Mouse (Mus musculus) E14TG2a.4 (cell line): ENCODE results near the gene Npffr2.

Source experiments
- H3K27me3 ChIP-seq: 2 replicates; pipeline ENCODE4 v1.6.1; 2014; ENCODE audit warnings: low read length, control low read depth; ENCODE audit not compliant: insufficient read depth
- H3K36me3 ChIP-seq: 2 replicates; pipeline ENCODE4 v1.6.1; 2014; ENCODE audit warnings: low read length, control low read depth; ENCODE audit not compliant: insufficient read depth
- H3K4me1 ChIP-seq: replicated peaks from 2 replicates; pipeline ENCODE4 v1.6.1; 2014; ENCODE audit warnings: low read depth, low read length, control low read depth
- H3K4me3 ChIP-seq: replicated peaks from 2 replicates; pipeline ENCODE4 v1.5.1; 2014; ENCODE audit warnings: mild to moderate bottlenecking, low read length
- H3K9me3 ChIP-seq: 2 replicates; pipeline ENCODE4 v1.6.1; 2014; ENCODE audit warnings: low read length, control low read depth
- CTCF ChIP-seq: conservative IDR thresholded peaks from 2 replicates; pipeline ENCODE4 v1.5.1; 2014; ENCODE audit warnings: low read length
- NANOG ChIP-seq: IDR thresholded peaks from 2 replicates; pipeline ENCODE4 v1.6.1; 2014; ENCODE audit warnings: borderline replicate concordance, low read length, mixed read lengths
- POU5F1 ChIP-seq: IDR thresholded peaks from 2 replicates; pipeline ENCODE4 v1.6.1; 2014; ENCODE audit warnings: low read length, borderline replicate concordance

Gene Npffr2

GRCm38 (mm10) chr5:89526878-89527578, at the start of gene Npffr2:
Gene Npffr2 (plus strand): TSS chr5:89527429.
- Histone ChIP-seq H3K4me1 (peaks cover 13% of the 10 kb centered on the region; the same call in 1 of the 2 replicates), H3K36me3 (no peaks in the 10 kb centered on the region), H3K9me3 (no peaks in the 10 kb centered on the region), H3K27me3 (peaks cover 25% of the 10 kb centered on the region), H3K4me3 (peak within 1 kb of the TSS; percentile 71)
- TF ChIP-seq CTCF (no peak), POU5F1 (no peak), NANOG (no peak)

GRCm38 (mm10) chr5:89492560-89492959, 34.7 kb upstream of the Npffr2 start:
- Histone ChIP-seq H3K9me3 (no peaks in the 10 kb centered on the region), H3K4me1 (no peaks in the 10 kb centered on the region), H3K4me3 (no peak overlapping the region), H3K36me3 (no peaks in the 10 kb centered on the region), H3K27me3 (no peaks in the 10 kb centered on the region)
- TF ChIP-seq POU5F1 (no peak), NANOG (no peak), CTCF (no peak)

GRCm38 (mm10) chr5:89500182-89500581, 27.0 kb upstream of the Npffr2 start:
- no peak overlapping the region for H3K4me3 ChIP-seq
- no peaks in the 10 kb centered on the region for H3K27me3 ChIP-seq
- H3K4me1 ChIP-seq, result no peaks in the 10 kb centered on the region
- H3K9me3 ChIP-seq, result no peaks in the 10 kb centered on the region
- TF ChIP-seq POU5F1, result no peak
- peak; percentile 79 for TF ChIP-seq CTCF
- TF ChIP-seq NANOG, result no peak
- H3K36me3 ChIP-seq, result no peaks in the 10 kb centered on the region

- H3K9me3 ChIP-seq, result peaks cover 24% of the 10 kb centered on the region
- no peak overlapping the region for H3K4me3 ChIP-seq
- no peaks in the 10 kb centered on the region for H3K4me1 ChIP-seq
- H3K36me3 ChIP-seq, result no peaks in the 10 kb centered on the region
- H3K27me3 ChIP-seq, result no peaks in the 10 kb centered on the region
- TF ChIP-seq CTCF, result no peak
- TF ChIP-seq POU5F1, result no peak
- no peak for TF ChIP-seq NANOG
Measured at GRCm38 (mm10) chr5:89518641-89519040, 8.6 kb upstream of the Npffr2 start.

- H3K36me3 ChIP-seq, result no peaks in the 10 kb centered on the region
Measured at GRCm38 (mm10) chr5:89526181-89526778, 949 bp upstream of the Npffr2 start.

GRCm38 (mm10) chr5:89528951-89529350, 1.7 kb downstream of the Npffr2 start:
- TF ChIP-seq NANOG (no peak), CTCF (no peak), POU5F1 (no peak)

More at GRCm38 (mm10) chr5:89526181-89526778, 949 bp upstream of the Npffr2 start:
- no peaks in the 10 kb centered on the region for H3K9me3 ChIP-seq
- H3K4me3 ChIP-seq, result no peak overlapping the region
- H3K27me3 ChIP-seq, result peaks cover 25% of the 10 kb centered on the region
- TF ChIP-seq CTCF (no peak), POU5F1 (no peak), NANOG (no peak)
- peaks cover 13% of the 10 kb centered on the region; the same call in 1 of the 2 replicates for H3K4me1 ChIP-seq

GRCm38 (mm10) chr5:89529391-89529790, 2.2 kb downstream of the Npffr2 start:
- no peaks in the 10 kb centered on the region for H3K9me3 ChIP-seq
- no peaks in the 10 kb centered on the region for H3K36me3 ChIP-seq
- H3K27me3 ChIP-seq, result peaks cover 25% of the 10 kb centered on the region
- no peak overlapping the region for H3K4me3 ChIP-seq
- TF ChIP-seq NANOG (no peak), CTCF (no peak), POU5F1 (no peak)
- H3K4me1 ChIP-seq, result peaks cover 13% of the 10 kb centered on the region; the same call in 1 of the 2 replicates

More at GRCm38 (mm10) chr5:89528951-89529350, 1.7 kb downstream of the Npffr2 start:
- H3K4me3 ChIP-seq, result no peak overlapping the region
- H3K4me1 ChIP-seq, result peaks cover 13% of the 10 kb centered on the region; the same call in 1 of the 2 replicates
- no peaks in the 10 kb centered on the region for H3K36me3 ChIP-seq
- H3K27me3 ChIP-seq, result peaks cover 25% of the 10 kb centered on the region
- no peaks in the 10 kb centered on the region for H3K9me3 ChIP-seq

- no peak for TF ChIP-seq POU5F1
- TF ChIP-seq NANOG, result no peak
- TF ChIP-seq CTCF, result no peak
- Histone ChIP-seq H3K4me1 (no peaks in the 10 kb centered on the region), H3K27me3 (no peaks in the 10 kb centered on the region), H3K36me3 (no peaks in the 10 kb centered on the region), H3K9me3 (no peaks in the 10 kb centered on the region), H3K4me3 (no peak overlapping the region)
Measured at GRCm38 (mm10) chr5:89536018-89536417, 8.8 kb downstream of the Npffr2 start.

GRCm38 (mm10) chr5:89542472-89542871, 15.2 kb downstream of the Npffr2 start:
- H3K36me3 ChIP-seq, result no peaks in the 10 kb centered on the region

More at GRCm38 (mm10) chr5:89542472-89542871, 15.2 kb downstream of the Npffr2 start:
- H3K4me3 ChIP-seq, result no peak overlapping the region
- no peaks in the 10 kb centered on the region for H3K4me1 ChIP-seq
- no peaks in the 10 kb centered on the region for H3K27me3 ChIP-seq
- TF ChIP-seq CTCF, result no peak
- no peak for TF ChIP-seq POU5F1
- TF ChIP-seq NANOG, result no peak
- H3K9me3 ChIP-seq, result no peaks in the 10 kb centered on the region
